Mouse (Mus musculus) midbrain, embryonic 15.5 days (tissue): ENCODE data around the gene Pik3c2b. TPM values are rescaled to one million over a fixed set of nuclear protein-coding genes. Genes with fewer than 3 reads are reported as not detected.
"Not testable (repeated sequence)": the region's sequence is repeated elsewhere in the genome, so short reads cannot be mapped to it uniquely, and the experiment has no call there.

ENCODE experiments used
- ATAC-seq: fragments of 200-750 bp; cut with Nextera tagmentation; replicated peaks from 2 replicates; pipeline ENCODE4 v1.8.0; 2017; ENCODE audit warnings: moderate TSS enrichment
- H3K27ac ChIP-seq: fragments of 300-500 bp; sonication (generic); 2 replicates; pipeline ENCODE4 v1.5.1; 2015; ENCODE audit warnings: mild to moderate bottlenecking, inconsistent platforms
- H3K27me3 ChIP-seq: fragments of 300-500 bp; sonication (generic); replicated peaks from 2 replicates; pipeline ENCODE4 v1.6.1; 2015; ENCODE audit warnings: inconsistent platforms
- H3K36me3 ChIP-seq: fragments of 300-500 bp; sonication (generic); replicated peaks from 2 replicates; pipeline ENCODE4 v1.6.1; 2015; ENCODE audit warnings: inconsistent platforms
- H3K4me1 ChIP-seq: fragments of 300-500 bp; sonication (generic); 2 replicates; pipeline ENCODE4 v1.6.1; 2015; ENCODE audit warnings: inconsistent platforms
- H3K4me2 ChIP-seq: fragments of 300-500 bp; sonication (generic); 2 replicates; pipeline ENCODE4 v1.6.1; 2015; ENCODE audit warnings: inconsistent platforms, mild to moderate bottlenecking, moderate library complexity
- H3K4me3 ChIP-seq: fragments of 300-500 bp; sonication (generic); 2 replicates; pipeline ENCODE4 v1.5.1; 2015; ENCODE audit warnings: mild to moderate bottlenecking, inconsistent platforms
- H3K9ac ChIP-seq: fragments of 300-500 bp; sonication (generic); 2 replicates; pipeline ENCODE4 v1.6.1; 2015; ENCODE audit warnings: mild to moderate bottlenecking, inconsistent platforms
- H3K9me3 ChIP-seq: fragments of 300-500 bp; sonication (generic); 2 replicates; pipeline ENCODE4 v1.6.1; 2016; ENCODE audit warnings: inconsistent platforms
- WGBS: fragments of 180-500 bp; shearing (Covaris S2); methylation state at CpG from one replicate; pipeline ENCODE4 v1.1.7; 2015; ENCODE audit warnings: mixed read lengths; 5-methylcytosine and 5-hydroxymethylcytosine counted together
- polyA plus RNA-seq: library from polyadenylated mRNA; unstranded; fragments of >200 nt; fragmentation: Nextera tagmentation; extraction: Ambion mirVana; gene quantifications from 2 replicates; pipeline ENCODE4 v1.2.1, GENCODE M21; 2015

The Pik3c2b gene
- polyA plus RNA-seq, 1 experiment from 2014 or later = 17.1 TPM

DNA sequence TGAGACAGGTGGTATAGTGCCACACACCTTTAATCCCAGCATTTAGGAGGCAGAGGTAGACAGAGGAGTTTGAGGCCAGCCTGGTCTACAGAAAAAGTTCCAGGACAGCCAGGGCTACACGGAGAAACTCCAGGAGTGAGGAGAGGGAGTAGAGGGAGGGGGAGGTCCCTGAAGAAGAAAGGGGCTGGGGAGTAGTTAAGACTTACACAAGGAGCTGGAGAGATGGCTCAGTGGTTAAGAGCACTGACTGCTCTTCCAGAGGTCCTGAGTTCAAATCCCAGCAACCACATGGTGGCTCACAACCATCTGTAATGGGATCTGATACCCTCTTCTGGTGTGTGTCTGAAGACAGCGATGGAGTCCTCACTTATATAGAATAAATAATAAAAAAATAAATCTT lies 23.5 kb upstream of the Pik3c2b start:
- not testable (repeated sequence) for H3K36me3 ChIP-seq, H3K9ac ChIP-seq, H3K9me3 ChIP-seq, H3K4me2 ChIP-seq, H3K27me3 ChIP-seq, H3K4me3 ChIP-seq, ATAC-seq, H3K4me1 ChIP-seq, H3K27ac ChIP-seq
- 98% methylated on average over 2 of the region's 2 CpGs for WGBS

- not testable (repeated sequence) for H3K27me3 ChIP-seq, H3K4me3 ChIP-seq, H3K4me1 ChIP-seq, H3K27ac ChIP-seq, H3K36me3 ChIP-seq, H3K9me3 ChIP-seq, H3K9ac ChIP-seq, ATAC-seq
- peak overlapping the region; percentile 57 for H3K4me2 ChIP-seq
- WGBS = 99% methylated on average over 3 of the region's 3 CpGs
Observed at GRCm38 (mm10) chr1:133023723-133024122, 21.7 kb upstream of the Pik3c2b start.

DNA sequence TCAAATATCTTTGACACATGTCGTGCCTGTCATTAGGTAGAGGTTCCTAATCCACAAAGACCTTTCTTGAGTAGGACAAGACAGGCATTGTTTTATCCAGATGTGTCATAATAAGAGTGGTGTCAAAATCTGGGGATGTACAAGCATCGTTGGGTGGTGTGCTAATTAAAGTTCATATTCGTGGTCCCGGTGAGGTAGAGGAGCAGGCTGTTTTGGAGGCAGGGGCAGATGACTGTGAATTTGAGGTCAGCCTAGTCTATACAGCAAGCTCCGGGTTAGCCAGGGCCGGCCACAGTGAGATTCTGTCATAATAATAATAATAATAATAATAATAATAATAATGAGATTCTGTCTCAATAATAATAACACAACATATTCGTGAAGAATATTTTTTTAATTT lies 21.0 kb upstream of the Pik3c2b start:
- Histone ChIP-seq H3K27ac (0 out of 2 replicates have a peak overlapping the region, but pooled peaks have one; percentile 90), H3K4me2 (peak overlapping the region; percentile 57), H3K27me3 (no peaks in the 10 kb centered on the region), H3K36me3 (no peaks in the 10 kb centered on the region), H3K4me3 (peak overlapping the region; percentile 93), H3K9ac (peak overlapping the region; percentile 94), H3K4me1 (peaks cover 8% of the 10 kb centered on the region), H3K9me3 (no peaks in the 10 kb centered on the region)
- WGBS = 42% methylated on average over 7 of the region's 7 CpGs
- ATAC-seq = 0 out of 2 replicates have a peak, but pooled peaks have one; percentile 31

- Histone ChIP-seq H3K27me3 (no peaks in the 10 kb centered on the region), H3K9me3 (no peaks in the 10 kb centered on the region), H3K4me2 (peak overlapping the region; percentile 57), H3K4me1 (peaks cover 8% of the 10 kb centered on the region), H3K9ac (peak overlapping the region; percentile 94), H3K27ac (peak overlapping the region; percentile 90), H3K36me3 (no peaks in the 10 kb centered on the region), H3K4me3 (peak overlapping the region; percentile 93)
- ATAC-seq = peak; percentile 98
- under 1% methylated on average over 40 of the region's 40 CpGs for WGBS
Observed at GRCm38 (mm10) chr1:133025051-133025795, 20.2 kb upstream of the Pik3c2b start.

- Histone ChIP-seq H3K4me2 (peak overlapping the region; percentile 57), H3K9ac (peak overlapping the region; percentile 94; the same call in 1 of the 2 replicates), H3K4me3 (peak overlapping the region; percentile 93), H3K27ac (peak overlapping the region; percentile 90)
- 28% methylated on average over 23 of the region's 23 CpGs for WGBS
- not testable (repeated sequence) for ATAC-seq, H3K27me3 ChIP-seq, H3K9me3 ChIP-seq, H3K4me1 ChIP-seq, H3K36me3 ChIP-seq
Observed at GRCm38 (mm10) chr1:133025796-133026190, 19.7 kb upstream of the Pik3c2b start.

GRCm38 (mm10) chr1:133027126-133027525 lies 18.3 kb upstream of the Pik3c2b start:
- Histone ChIP-seq H3K36me3 (no peaks in the 10 kb centered on the region), H3K4me1 (peaks cover 8% of the 10 kb centered on the region), H3K9me3 (no peaks in the 10 kb centered on the region), H3K9ac (no peak overlapping the region), H3K4me2 (no peak overlapping the region), H3K27ac (no peak overlapping the region), H3K4me3 (no peak overlapping the region), H3K27me3 (no peaks in the 10 kb centered on the region)
- 90% methylated on average over 2 of the region's 2 CpGs for WGBS
- ATAC-seq = no peak

GRCm38 (mm10) chr1:133027980-133028379 lies 17.5 kb upstream of the Pik3c2b start:
- Histone ChIP-seq H3K4me3 (no peak overlapping the region), H3K27ac (no peak overlapping the region), H3K36me3 (no peaks in the 10 kb centered on the region), H3K4me2 (no peak overlapping the region), H3K9ac (no peak overlapping the region), H3K9me3 (no peaks in the 10 kb centered on the region), H3K27me3 (no peaks in the 10 kb centered on the region), H3K4me1 (peaks cover 10% of the 10 kb centered on the region)
- 48% methylated on average over 7 of the region's 7 CpGs for WGBS
- ATAC-seq = no peak

DNA sequence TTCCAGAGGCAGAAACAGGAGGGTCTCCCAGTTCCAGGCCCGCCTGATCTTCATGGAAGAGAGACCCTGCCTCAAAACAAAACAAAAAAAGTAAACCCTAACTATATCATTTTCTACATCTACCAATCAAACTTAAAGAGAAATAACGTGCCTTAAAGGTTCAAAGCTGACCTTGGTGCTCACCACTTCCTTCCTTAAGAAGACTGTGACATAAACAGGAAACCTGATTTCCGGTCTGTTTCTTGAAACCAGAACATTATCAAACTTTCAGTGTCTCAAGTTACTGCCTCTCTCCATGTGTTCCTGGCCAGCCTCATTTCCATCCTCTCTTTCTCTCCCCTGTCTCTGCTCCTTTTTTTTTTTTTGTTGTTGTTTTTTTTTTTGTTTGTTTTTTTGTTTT lies 15.7 kb upstream of the Pik3c2b start:
- no peaks in the 10 kb centered on the region for H3K27me3 ChIP-seq

DNA sequence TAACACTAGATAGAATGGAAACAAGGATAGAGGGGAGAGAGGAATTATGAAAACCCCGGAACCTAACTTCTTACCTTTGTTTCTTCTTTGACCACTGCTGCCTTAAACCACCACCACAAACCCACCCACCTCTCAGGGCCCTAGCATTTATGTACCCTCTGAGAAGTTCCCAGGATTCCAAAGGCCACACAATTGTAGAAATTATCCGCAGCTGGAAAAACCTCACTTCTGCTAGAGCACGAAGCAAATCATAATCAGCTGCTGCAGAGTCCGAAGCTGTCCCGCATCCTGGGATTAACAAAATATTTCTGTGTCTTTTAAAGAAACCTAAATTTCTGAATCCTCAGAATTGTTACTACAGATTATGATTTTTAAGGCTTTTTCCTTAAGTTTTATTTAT lies 15.0 kb upstream of the Pik3c2b start, which contains the start of gene Mdm4:
TSS of gene Mdm4 (minus strand) at position 101 of the 400 bp plus-strand sequence.
- Histone ChIP-seq H3K27ac (no peak within 1 kb of the TSS), H3K9ac (no peak within 1 kb of the TSS), H3K27me3 (no peaks in the 10 kb centered on the region), H3K36me3 (no peaks in the 10 kb centered on the region), H3K4me3 (no peak within 1 kb of the TSS), H3K4me2 (no peak within 1 kb of the TSS), H3K4me1 (peaks cover 8% of the 10 kb centered on the region; the same call in 1 of the 2 replicates), H3K9me3 (no peaks in the 10 kb centered on the region)
- ATAC-seq = no peak
- WGBS = 94% methylated on average over 5 of the region's 5 CpGs

More for the DNA sequence above, 15.7 kb upstream of the Pik3c2b start:
- Histone ChIP-seq H3K36me3 (no peaks in the 10 kb centered on the region), H3K4me2 (no peak overlapping the region), H3K27ac (no peak overlapping the region), H3K4me1 (peaks cover 8% of the 10 kb centered on the region; the same call in 1 of the 2 replicates), H3K4me3 (no peak overlapping the region), H3K9ac (no peak overlapping the region), H3K9me3 (no peaks in the 10 kb centered on the region)
- no peak for ATAC-seq
- 95% methylated on average over 3 of the region's 3 CpGs for WGBS

DNA sequence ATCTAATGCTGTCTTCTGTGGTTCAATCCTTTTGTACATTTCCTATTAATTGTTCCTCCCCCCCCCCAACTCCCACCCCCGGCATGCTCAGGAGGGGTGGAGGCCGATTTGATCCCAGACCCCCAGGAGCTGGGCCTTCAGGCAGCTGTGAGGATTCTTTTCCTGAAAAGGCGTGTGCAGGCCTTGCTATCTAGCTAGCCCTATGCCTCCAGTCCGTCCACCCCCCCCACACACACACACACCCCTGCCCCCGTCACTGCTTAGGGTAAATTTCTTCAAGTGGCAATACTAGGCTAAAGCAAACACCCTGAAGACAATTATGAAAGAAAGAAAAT lies 12.5 kb upstream of the Pik3c2b start:
- Histone ChIP-seq H3K4me3 (peak overlapping the region; percentile 46), H3K27me3 (no peaks in the 10 kb centered on the region), H3K4me1 (peaks cover 8% of the 10 kb centered on the region; the same call in 1 of the 2 replicates), H3K9ac (0 out of 2 replicates have a peak overlapping the region, but pooled peaks have one; percentile 17), H3K36me3 (no peaks in the 10 kb centered on the region), H3K4me2 (peak overlapping the region; percentile 53), H3K27ac (peak overlapping the region; percentile 43), H3K9me3 (no peaks in the 10 kb centered on the region)
- WGBS = 10% methylated on average over 5 of the region's 5 CpGs
- peak; percentile 21; the same call in 1 of the 2 replicates for ATAC-seq

DNA sequence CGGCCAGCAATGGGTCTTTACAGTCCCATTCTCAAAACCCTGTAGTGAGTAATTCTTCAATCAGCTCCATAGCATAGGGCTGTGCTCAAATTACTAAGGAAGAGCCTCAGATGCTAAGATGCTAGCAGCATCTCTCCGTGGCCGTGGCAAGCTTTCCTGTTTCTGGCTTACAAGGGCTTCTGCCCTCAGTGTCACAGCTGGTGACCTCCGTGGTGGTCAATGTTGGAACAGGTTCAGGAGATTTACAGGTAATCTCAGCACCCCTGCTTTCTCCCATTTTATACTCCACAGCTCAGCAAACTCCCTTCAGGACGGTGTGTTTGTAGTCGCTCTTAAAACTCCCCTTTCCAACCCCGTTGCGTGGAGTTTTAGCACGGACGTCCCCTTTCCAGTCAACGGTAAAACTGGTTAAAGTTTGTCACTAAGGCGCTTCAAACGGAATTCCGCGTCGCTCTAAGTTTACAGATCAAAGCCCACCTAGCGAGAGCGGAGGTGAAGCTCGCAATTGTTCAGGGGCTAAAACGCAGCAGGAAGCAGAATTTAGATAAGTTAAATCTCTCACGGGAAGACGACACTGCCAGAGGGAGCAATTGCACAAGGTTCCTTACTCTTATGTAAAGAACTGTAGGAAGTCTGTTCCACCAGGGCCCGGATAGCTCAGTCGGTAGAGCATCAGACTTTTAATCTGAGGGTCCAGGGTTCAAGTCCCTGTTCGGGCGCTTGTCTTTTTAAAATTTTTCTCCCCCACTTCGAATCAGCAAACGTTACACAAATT lies 12.0 kb upstream of the Pik3c2b start:
- H3K27ac ChIP-seq = peak overlapping the region; percentile 55
- H3K4me1 ChIP-seq = peaks cover 8% of the 10 kb centered on the region; the same call in 1 of the 2 replicates
- ATAC-seq = peak; percentile 90
- H3K9ac ChIP-seq = peak overlapping the region; percentile 41
- under 1% methylated on average over 28 of the region's 28 CpGs for WGBS
- H3K9me3 ChIP-seq = no peaks in the 10 kb centered on the region
- peak overlapping the region; percentile 46 for H3K4me3 ChIP-seq
- no peaks in the 10 kb centered on the region for H3K27me3 ChIP-seq
- no peaks in the 10 kb centered on the region for H3K36me3 ChIP-seq
- peak overlapping the region; percentile 53 for H3K4me2 ChIP-seq

GRCm38 (mm10) chr1:133034091-133034460 lies 11.4 kb upstream of the Pik3c2b start:
- WGBS = 4% methylated on average over 11 of the region's 11 CpGs
- Histone ChIP-seq H3K27ac (peak overlapping the region; percentile 55; the same call in 1 of the 2 replicates), H3K9me3 (no peaks in the 10 kb centered on the region), H3K4me3 (peak overlapping the region; percentile 46), H3K27me3 (no peaks in the 10 kb centered on the region), H3K4me1 (peaks cover 8% of the 10 kb centered on the region; the same call in 1 of the 2 replicates), H3K9ac (no peak overlapping the region), H3K36me3 (no peaks in the 10 kb centered on the region), H3K4me2 (peak overlapping the region; percentile 53)
- peak; percentile 78 for ATAC-seq
